Mouse (Mus musculus) kidney, postnatal 0 days (tissue): ENCODE data around the gene Hcn3. TPM values are rescaled to one million over a fixed set of nuclear protein-coding genes. Genes with fewer than 3 reads are reported as not detected.

ENCODE experiments used
- ATAC-seq: fragments of 200-750 bp; cut with Nextera tagmentation; replicated peaks from 2 replicates; pipeline ENCODE4 v1.8.0; 2017; ENCODE audit warnings: low read depth, moderate number of reproducible peaks, moderate TSS enrichment, moderate library complexity; ENCODE audit not compliant: low FRiP score
- DNase-seq: peaks from one replicate; pipeline ENCODE4 v3.0.0-alpha.2; 2016; ENCODE audit warnings: low spot score
- H3K27ac ChIP-seq: fragments of 300-500 bp; sonication (generic); 2 replicates; pipeline ENCODE4 v1.5.1; 2014; ENCODE audit warnings: mild to moderate bottlenecking
- H3K27me3 ChIP-seq: fragments of 300-500 bp; sonication (generic); 2 replicates; pipeline ENCODE4 v1.6.1; 2014; ENCODE audit warnings: low read length, mixed read lengths; ENCODE audit not compliant: insufficient read depth
- H3K36me3 ChIP-seq: fragments of 300-500 bp; sonication (generic); 2 replicates; pipeline ENCODE4 v1.6.1; 2014; ENCODE audit warnings: low read length, mixed read lengths; ENCODE audit not compliant: insufficient read depth
- H3K4me1 ChIP-seq: fragments of 300-500 bp; sonication (generic); replicated peaks from 2 replicates; pipeline ENCODE4 v1.6.1; 2014; ENCODE audit warnings: antibody characterized with exemption, low read length, mixed read lengths; ENCODE audit not compliant: insufficient read depth
- H3K4me2 ChIP-seq: fragments of 300-500 bp; sonication (generic); 2 replicates; pipeline ENCODE4 v1.6.1; 2014; ENCODE audit warnings: mild to moderate bottlenecking, low read length, moderate library complexity, mixed read lengths
- H3K4me3 ChIP-seq: fragments of 300-500 bp; sonication (generic); replicated peaks from 2 replicates; pipeline ENCODE4 v1.5.1; 2014; ENCODE audit warnings: low read depth, low read length
- H3K9ac ChIP-seq: fragments of 300-500 bp; sonication (generic); 2 replicates; pipeline ENCODE4 v1.6.1; 2014; ENCODE audit warnings: low read depth, low read length
- H3K9me3 ChIP-seq: fragments of 300-500 bp; sonication (generic); replicated peaks from 2 replicates; pipeline ENCODE4 v1.6.1; 2016; ENCODE audit warnings: low read length, inconsistent platforms, mixed read lengths
- CTCF ChIP-seq: IDR thresholded peaks from 2 replicates; pipeline ENCODE4 v1.5.1; 2016; ENCODE audit warnings: antibody characterized with exemption, low read depth, mild to moderate bottlenecking, moderate library complexity
- WGBS: fragments of 180-500 bp; shearing (Covaris S2); extraction: QIAGEN DNeasy Blood & Tissue Kit; methylation state at CpG from one replicate; pipeline ENCODE4 v1.1.7; 2014; 5-methylcytosine and 5-hydroxymethylcytosine counted together
- polyA plus RNA-seq: library from polyadenylated mRNA; unstranded; fragments of >200 nt; fragmentation: Nextera tagmentation; extraction: Ambion mirVana; gene quantifications from 2 replicates; pipeline ENCODE4 v1.2.1, GENCODE M21; 2015

Hcn3 gene
- polyA plus RNA-seq, 1 experiment from 2014 or later, result 0.91 TPM

- TF ChIP-seq CTCF, result peak; percentile 57
- ATAC-seq (peak; percentile 88), DNase-seq (peak; percentile 46)
- 31% methylated on average over 9 of the region's 9 CpGs for WGBS
- Histone ChIP-seq H3K4me2 (peak overlapping the region; percentile 27; the same call in 1 of the 2 replicates), H3K36me3 (no peaks in the 10 kb centered on the region), H3K27ac (peak overlapping the region; percentile 50), H3K9me3 (no peaks in the 10 kb centered on the region), H3K4me3 (no peak overlapping the region), H3K27me3 (no peaks in the 10 kb centered on the region), H3K9ac (no peak overlapping the region), H3K4me1 (0 out of 2 replicates have a peak, but pooled peaks cover 3% of the 10 kb centered on the region)
These were observed 23.6 kb downstream of the Hcn3 start for GRCm38 (mm10) chr3:89136365-89136764.

GRCm38 (mm10) chr3:89135958-89136357, 24.0 kb downstream of the Hcn3 start, which contains the start of gene Pklr:
TSS of gene Pklr (plus strand) at chr3:89136142.
- H3K4me2 ChIP-seq, result peak within 1 kb of the TSS; percentile 27; the same call in 1 of the 2 replicates
- H3K27me3 ChIP-seq, result no peaks in the 10 kb centered on the region
- H3K27ac ChIP-seq, result peak within 1 kb of the TSS; percentile 50
- WGBS, result 68% methylated on average over 3 of the region's 3 CpGs
- no peak within 1 kb of the TSS for H3K4me3 ChIP-seq
- ATAC-seq (no peak), DNase-seq (no peak)
- no peaks in the 10 kb centered on the region for H3K36me3 ChIP-seq
- H3K4me1 ChIP-seq, result 0 out of 2 replicates have a peak, but pooled peaks cover 3% of the 10 kb centered on the region
- no peak within 1 kb of the TSS for H3K9ac ChIP-seq
- no peaks in the 10 kb centered on the region for H3K9me3 ChIP-seq
- TF ChIP-seq CTCF, result no peak

GRCm38 (mm10) chr3:89133752-89134151, 26.2 kb downstream of the Hcn3 start:
- Histone ChIP-seq H3K9ac (no peak overlapping the region), H3K9me3 (no peaks in the 10 kb centered on the region), H3K4me3 (no peak overlapping the region), H3K36me3 (no peaks in the 10 kb centered on the region), H3K27me3 (no peaks in the 10 kb centered on the region), H3K27ac (no peak overlapping the region), H3K4me2 (no peak overlapping the region), H3K4me1 (0 out of 2 replicates have a peak, but pooled peaks cover 3% of the 10 kb centered on the region)
- TF ChIP-seq CTCF, result no peak
- WGBS, result 83% methylated on average over 1 of the region's 1 CpGs
- no peak for ATAC-seq
- DNase-seq, result no peak

- DNase-seq (no peak), ATAC-seq (no peak)
- no peaks in the 10 kb centered on the region for H3K36me3 ChIP-seq
- H3K9me3 ChIP-seq, result no peaks in the 10 kb centered on the region
- H3K27me3 ChIP-seq, result no peaks in the 10 kb centered on the region
- 0 out of 2 replicates have a peak, but pooled peaks cover 3% of the 10 kb centered on the region for H3K4me1 ChIP-seq
- no peak overlapping the region for H3K27ac ChIP-seq
- H3K4me3 ChIP-seq, result no peak overlapping the region
- no peak overlapping the region for H3K9ac ChIP-seq
- TF ChIP-seq CTCF, result no peak
- H3K4me2 ChIP-seq, result no peak overlapping the region
- 81% methylated on average over 7 of the region's 7 CpGs for WGBS
These were observed 26.9 kb downstream of the Hcn3 start for GRCm38 (mm10) chr3:89133063-89133450.

GRCm38 (mm10) chr3:89132285-89133062, 27.5 kb downstream of the Hcn3 start:
- Histone ChIP-seq H3K27ac (no peak overlapping the region), H3K4me3 (peak overlapping the region; percentile 15), H3K9me3 (no peaks in the 10 kb centered on the region), H3K4me2 (peak overlapping the region; percentile 55), H3K9ac (0 out of 2 replicates have a peak overlapping the region, but pooled peaks have one; percentile 32), H3K27me3 (no peaks in the 10 kb centered on the region), H3K4me1 (0 out of 2 replicates have a peak, but pooled peaks cover 3% of the 10 kb centered on the region), H3K36me3 (no peaks in the 10 kb centered on the region)
- DNase-seq (peak; percentile 44), ATAC-seq (0 out of 2 replicates have a peak, but pooled peaks have one; percentile 30)
- 15% methylated on average over 28 of the region's 30 CpGs for whole genome bisulfite sequencing
- TF ChIP-seq CTCF, result peak; percentile 55

GRCm38 (mm10) chr3:89131816-89132215, 28.2 kb downstream of the Hcn3 start:
- Histone ChIP-seq H3K4me2 (peak overlapping the region; percentile 55), H3K27ac (no peak overlapping the region), H3K4me3 (0 out of 2 replicates have a peak overlapping the region, but pooled peaks have one; percentile 15), H3K36me3 (no peaks in the 10 kb centered on the region), H3K4me1 (0 out of 2 replicates have a peak, but pooled peaks cover 3% of the 10 kb centered on the region), H3K27me3 (no peaks in the 10 kb centered on the region), H3K9me3 (no peaks in the 10 kb centered on the region), H3K9ac (0 out of 2 replicates have a peak overlapping the region, but pooled peaks have one; percentile 23)
- no peak for TF ChIP-seq CTCF
- 42% methylated on average over 4 of the region's 4 CpGs for WGBS
- DNase-seq (no peak), ATAC-seq (no peak)
